Mouse (Mus musculus): ENCODE data around the gene Slx4ip. TPM values are rescaled to one million over a fixed set of nuclear protein-coding genes. Genes with fewer than 3 reads are reported as not detected.

Gene Slx4ip
- total and polyA plus RNA-seq, 3 experiments, result 1.3 to 2.5 TPM; not detected in 1

DNA sequence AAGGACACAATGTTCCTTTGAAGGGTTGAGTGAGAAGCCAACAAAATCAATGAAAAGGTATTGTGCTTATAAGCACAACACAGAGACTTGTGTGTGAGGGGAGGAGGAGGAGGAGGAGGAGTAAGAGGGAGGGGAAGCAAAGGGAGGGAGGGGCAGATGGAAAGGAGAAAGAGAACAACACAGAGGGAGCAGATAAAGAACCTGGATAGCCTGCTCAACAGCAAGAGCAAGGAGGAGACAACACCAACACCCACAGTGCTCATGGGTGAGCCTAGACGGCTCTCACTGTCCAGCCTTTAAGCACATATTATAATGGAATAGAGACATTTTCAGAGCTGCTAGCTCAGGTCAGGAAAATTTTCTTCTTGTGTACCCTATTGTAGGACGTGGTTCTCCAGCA is 18.3 kb downstream of the Slx4ip start:
- no peaks in the 10 kb centered on the region for H3K9me3 ChIP-seq (replicated peaks; ENCODE audit: insufficient read depth, low read length)
- no peak overlapping the region for H3K27ac ChIP-seq (ENCODE audit: control insufficient read depth, low read depth, low read length)
- DNase-seq (ENCODE audit: low read depth, low spot score), result peak; percentile 26
- H3K4me3 ChIP-seq (ENCODE audit: control insufficient read depth in 1 of 2, insufficient read depth in 1 of 2, low read depth in 2 of 2, low read length in 2 of 2), result no peak overlapping the region
- TF ChIP-seq CHD1 (IDR thresholded peaks at IDR 0.05; ENCODE audit: low read depth, low read length) (no peak), KAT2A (conservative IDR thresholded peaks at IDR 0.05; ENCODE audit: low read depth, low read length) (no peak), NRF1 (IDR thresholded peaks at IDR 0.05; ENCODE audit: insufficient read depth, low read depth, low read length, poor library complexity, severe bottlenecking) (no peak), HCFC1 (IDR thresholded peaks at IDR 0.05; ENCODE audit: low read depth, low read length) (no peak), JUND (IDR thresholded peaks at IDR 0.05; ENCODE audit: low read depth, low read length) (no peak), RAD21 (IDR thresholded peaks at IDR 0.05; ENCODE audit: low read depth, low read length) (no peak), POLR2A (IDR thresholded peaks at IDR 0.05; ENCODE audit: control insufficient read depth in 1 of 2, insufficient read depth in 1 of 2, low read depth in 1 of 2, low read length in 2 of 2, poor library complexity in 1 of 2) (no peak), TBP (IDR thresholded peaks at IDR 0.05; ENCODE audit: low read depth, low read length) (no peak), NELFE (IDR thresholded peaks at IDR 0.05; ENCODE audit: low read depth, low read length) (no peak), POLR2AphosphoS5 (IDR thresholded peaks at IDR 0.05; ENCODE audit: borderline replicate concordance, low read depth, low read length) (no peak), CTCF (IDR thresholded peaks at IDR 0.05 in 2 of 3, conservative IDR thresholded peaks at IDR 0.05 in 1 of 3; ENCODE audit: control insufficient read depth in 1 of 3, insufficient read depth in 1 of 3, low read depth in 2 of 3, low read length in 3 of 3, poor library complexity in 1 of 3, severe bottlenecking in 1 of 3) (no peak)
- no peaks in the 10 kb centered on the region; a peak in 1 of 4 replicates for H3K4me1 ChIP-seq (ENCODE audit: control insufficient read depth in 1 of 2, insufficient read depth in 2 of 2, low read length in 2 of 2)
- no peaks in the 10 kb centered on the region for H3K79me2 ChIP-seq (ENCODE audit: control insufficient read depth, insufficient read depth, low read length, poor library complexity)
- H3K27me3 ChIP-seq (ENCODE audit: control insufficient read depth in 1 of 2, insufficient read depth in 2 of 2, low read length in 2 of 2), result no peaks in the 10 kb centered on the region
- peaks cover 0 to 2% of the 10 kb centered on the region in 2 experiments; a peak in 3 of 4 replicates for H3K36me3 ChIP-seq (ENCODE audit: control insufficient read depth in 1 of 2, insufficient read depth in 2 of 2, low read length in 2 of 2)
- no peak overlapping the region for H3K9ac ChIP-seq (ENCODE audit: control insufficient read depth, low read depth, low read length, poor library complexity, severe bottlenecking)

DNA sequence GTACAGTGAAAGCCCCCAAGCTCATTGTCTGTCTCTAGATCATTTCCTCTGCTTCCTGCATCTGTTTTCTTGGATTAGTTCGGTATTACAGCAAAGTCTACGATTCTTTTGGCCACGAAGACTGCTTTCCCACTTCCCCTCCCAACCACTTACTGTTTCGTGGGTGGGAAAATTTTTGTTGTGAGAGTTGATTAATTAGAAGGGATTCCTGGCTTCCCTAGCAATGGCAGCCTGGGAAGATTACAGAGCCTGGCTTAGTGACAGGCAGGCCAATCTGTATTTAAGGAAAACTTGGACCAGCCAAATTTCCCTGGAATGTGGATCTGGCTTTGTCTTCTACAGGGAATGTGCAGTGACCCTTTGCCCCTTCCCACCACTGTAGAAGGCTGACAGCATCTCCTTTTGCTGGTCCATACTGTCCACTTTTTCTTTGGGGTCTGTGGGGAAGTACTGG is 21.0 kb downstream of the Slx4ip start:
- H3K4me1 ChIP-seq (ENCODE audit: control insufficient read depth in 1 of 2, insufficient read depth in 2 of 2, low read length in 2 of 2), result peaks cover 0 to 2% of the 10 kb centered on the region in 2 experiments; a peak in 1 of 4 replicates
- no peaks in the 10 kb centered on the region for H3K9me3 ChIP-seq (replicated peaks; ENCODE audit: insufficient read depth, low read length)
- H3K36me3 ChIP-seq (ENCODE audit: control insufficient read depth in 1 of 2, insufficient read depth in 2 of 2, low read length in 2 of 2), result peaks cover 0 to 2% of the 10 kb centered on the region in 2 experiments; a peak in 3 of 4 replicates
- H3K4me3 ChIP-seq (ENCODE audit: control insufficient read depth in 1 of 2, insufficient read depth in 1 of 2, low read depth in 2 of 2, low read length in 2 of 2), result no peak overlapping the region
- no peak overlapping the region for H3K9ac ChIP-seq (ENCODE audit: control insufficient read depth, low read depth, low read length, poor library complexity, severe bottlenecking)
- DNase-seq (ENCODE audit: low read depth, low spot score), result no peak
- H3K27ac ChIP-seq (ENCODE audit: control insufficient read depth, low read depth, low read length), result no peak overlapping the region
- no peaks in the 10 kb centered on the region for H3K27me3 ChIP-seq (ENCODE audit: control insufficient read depth in 1 of 2, insufficient read depth in 2 of 2, low read length in 2 of 2)
- TF ChIP-seq POLR2A (IDR thresholded peaks at IDR 0.05; ENCODE audit: control insufficient read depth in 1 of 2, insufficient read depth in 1 of 2, low read depth in 1 of 2, low read length in 2 of 2, poor library complexity in 1 of 2) (no peak), GATA1 (IDR thresholded peaks at IDR 0.05; ENCODE audit: low read depth, low read length) (no peak)
- no peaks in the 10 kb centered on the region for H3K79me2 ChIP-seq (ENCODE audit: control insufficient read depth, insufficient read depth, low read length, poor library complexity)

GRCm38 (mm10) chr2:136913021-136913420 is 22.0 kb downstream of the Slx4ip start:
- Histone ChIP-seq H3K79me2 (ENCODE audit: control insufficient read depth, insufficient read depth, low read length, poor library complexity) (no peaks in the 10 kb centered on the region), H3K36me3 (ENCODE audit: control insufficient read depth in 1 of 2, insufficient read depth in 2 of 2, low read length in 2 of 2) (peaks cover 0 to 2% of the 10 kb centered on the region in 2 experiments; a peak in 3 of 4 replicates), H3K9me3 (replicated peaks; ENCODE audit: insufficient read depth, low read length) (no peaks in the 10 kb centered on the region), H3K4me1 (ENCODE audit: control insufficient read depth in 1 of 2, insufficient read depth in 2 of 2, low read length in 2 of 2) (peaks cover 0 to 2% of the 10 kb centered on the region in 2 experiments; a peak in 1 of 4 replicates), H3K4me3 (ENCODE audit: control insufficient read depth in 1 of 2, insufficient read depth in 1 of 2, low read depth in 2 of 2, low read length in 2 of 2) (no peak overlapping the region), H3K9ac (ENCODE audit: control insufficient read depth, low read depth, low read length, poor library complexity, severe bottlenecking) (no peak overlapping the region), H3K27me3 (ENCODE audit: control insufficient read depth in 1 of 2, insufficient read depth in 2 of 2, low read length in 2 of 2) (no peaks in the 10 kb centered on the region), H3K27ac (ENCODE audit: control insufficient read depth, low read depth, low read length) (no peak overlapping the region)
- no peak for TF ChIP-seq TBP (IDR thresholded peaks at IDR 0.05; ENCODE audit: low read depth, low read length)
- TF ChIP-seq MEF2A (IDR thresholded peaks at IDR 0.05; ENCODE audit: extremely low read depth, insufficient replicate concordance, low read depth, low read length, poor library complexity, severe bottlenecking), result no peak
- TF ChIP-seq MAZ (IDR thresholded peaks at IDR 0.05; ENCODE audit: low read depth, low read length), result no peak
- no peak for TF ChIP-seq GATA1 (IDR thresholded peaks at IDR 0.05; ENCODE audit: low read depth, low read length)
- no peak for TF ChIP-seq CTCF (IDR thresholded peaks at IDR 0.05 in 2 of 3, conservative IDR thresholded peaks at IDR 0.05 in 1 of 3; ENCODE audit: control insufficient read depth in 1 of 3, insufficient read depth in 1 of 3, low read depth in 2 of 3, low read length in 3 of 3, poor library complexity in 1 of 3, severe bottlenecking in 1 of 3)
- no peak for TF ChIP-seq ZNF384 (IDR thresholded peaks at IDR 0.05; ENCODE audit: low read depth, low read length)
- TF ChIP-seq JUND (IDR thresholded peaks at IDR 0.05; ENCODE audit: low read depth, low read length), result no peak
- no peak for TF ChIP-seq ZMIZ1 (IDR thresholded peaks at IDR 0.05; ENCODE audit: low read depth, low read length)
- TF ChIP-seq GABPA (IDR thresholded peaks at IDR 0.05; ENCODE audit: low read depth, low read length), result no peak
- TF ChIP-seq NELFE (IDR thresholded peaks at IDR 0.05; ENCODE audit: low read depth, low read length), result no peak
- TF ChIP-seq HCFC1 (IDR thresholded peaks at IDR 0.05; ENCODE audit: low read depth, low read length), result no peak
- no peak for TF ChIP-seq E2F4 (IDR thresholded peaks at IDR 0.05; ENCODE audit: borderline replicate concordance, low read depth, low read length)
- TF ChIP-seq CHD1 (IDR thresholded peaks at IDR 0.05; ENCODE audit: low read depth, low read length), result no peak
- no peak for TF ChIP-seq USF2 (IDR thresholded peaks at IDR 0.05; ENCODE audit: borderline replicate concordance in 1 of 2, insufficient read depth in 1 of 2, low read depth in 1 of 2, low read length in 2 of 2)
- no peak for DNase-seq (ENCODE audit: low read depth, low spot score)

Measured in MEL (cell line).